In the genomic region with DNA sequence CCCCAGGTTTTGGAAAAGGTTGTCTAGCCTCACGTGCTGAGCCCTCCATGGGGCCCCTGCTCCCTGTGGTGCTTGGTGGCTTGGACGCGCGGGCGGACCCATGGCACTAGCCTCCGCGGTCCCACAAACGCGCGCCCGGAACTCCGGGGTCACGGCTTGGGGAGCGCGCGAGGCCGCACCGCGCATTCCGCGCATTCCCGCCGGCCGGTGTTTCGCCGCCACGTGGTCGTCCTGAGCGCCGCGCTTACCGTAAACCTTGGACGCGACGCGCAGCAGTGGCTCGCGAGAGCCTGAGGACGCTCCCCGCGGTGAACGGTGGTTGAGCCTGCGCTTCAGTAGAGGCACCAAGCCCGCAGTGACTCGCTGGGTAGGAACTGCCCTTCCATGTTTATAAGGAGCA, we compare ENCODE assay signal across 8 mouse cellular contexts. TPM values are rescaled to one million over a fixed set of nuclear protein-coding genes. Genes with fewer than 3 reads are reported as not detected.
A peak's percentile ranks its signal among the peaks of the same experiment; 100 is the strongest.
DNase-seq lines count a peak whose midpoint lies in the region; ATAC-seq and TF ChIP-seq lines count a peak whose summit lies in the region.

No protein-coding gene starts in this region.

- peak overlapping the region; percentile 53 for H3K9ac ChIP-seq in embryonic facial prominence, embryonic 13.5 days
- H3K9ac ChIP-seq in heart, embryonic 12.5 days, result peak overlapping the region; percentile 70
- peak overlapping the region; percentile 62 for H3K9ac ChIP-seq in kidney, embryonic 14.5 days (ENCODE audit: low read depth, low read length)
- peak overlapping the region; percentile 41 for H3K9ac ChIP-seq in liver, postnatal 0 days (replicated peaks)
- H3K9ac ChIP-seq in neural tube, embryonic 14.5 days (replicated peaks; ENCODE audit: low read depth, low read length), result peak overlapping the region; percentile 42

- DNase-seq in 3T3-L1 (ENCODE audit: low read depth, low spot score), result peak; percentile 80
- DNase-seq in WW6 (ENCODE audit: low read depth, low spot score), result peak; percentile 80
- peak; percentile 76 for DNase-seq in liver, postnatal 0 days
- peak; percentile 68 for DNase-seq in urinary bladder, adult 2 months (ENCODE audit: low spot score)

- TF ChIP-seq CTCF in liver, postnatal 0 days (IDR thresholded peaks at IDR 0.05; ENCODE audit: low read depth), result peak; percentile 42

- no peak overlapping the region; the same call in 1 of the 2 replicates for H3K27ac ChIP-seq in embryonic facial prominence, embryonic 13.5 days
- H3K27ac ChIP-seq in heart, embryonic 12.5 days (ENCODE audit: poor library complexity, severe bottlenecking), result peak overlapping the region; percentile 58
- peak overlapping the region; percentile 94 for H3K27ac ChIP-seq in kidney, embryonic 14.5 days (ENCODE audit: low read depth, low read length)
- H3K27ac ChIP-seq in liver, postnatal 0 days (ENCODE audit: low read depth), result no peak overlapping the region
- H3K27ac ChIP-seq in neural tube, embryonic 14.5 days (ENCODE audit: low read depth, low read length), result no peak overlapping the region

- no peaks in the 10 kb centered on the region for H3K36me3 ChIP-seq in embryonic facial prominence, embryonic 13.5 days
- H3K36me3 ChIP-seq in heart, embryonic 12.5 days, result no peaks in the 10 kb centered on the region
- no peaks in the 10 kb centered on the region for H3K36me3 ChIP-seq in kidney, embryonic 14.5 days (ENCODE audit: control insufficient read depth, insufficient read depth, low read length)
- H3K36me3 ChIP-seq in liver, postnatal 0 days (replicated peaks; ENCODE audit: insufficient read depth, low read length), result no peaks in the 10 kb centered on the region
- no peaks in the 10 kb centered on the region for H3K36me3 ChIP-seq in neural tube, embryonic 14.5 days (ENCODE audit: control insufficient read depth, insufficient read depth, low read length)

- H3K9me3 ChIP-seq in embryonic facial prominence, embryonic 13.5 days, result no peaks in the 10 kb centered on the region
- no peaks in the 10 kb centered on the region for H3K9me3 ChIP-seq in heart, embryonic 12.5 days (replicated peaks)
- H3K9me3 ChIP-seq in kidney, embryonic 14.5 days (ENCODE audit: control insufficient read depth, low read length), result no peaks in the 10 kb centered on the region
- H3K9me3 ChIP-seq in liver, postnatal 0 days (ENCODE audit: low read length), result no peaks in the 10 kb centered on the region
- no peaks in the 10 kb centered on the region for H3K9me3 ChIP-seq in neural tube, embryonic 14.5 days (ENCODE audit: control insufficient read depth, low read length)

- H3K4me1 ChIP-seq in embryonic facial prominence, embryonic 13.5 days, result peaks cover 49% of the 10 kb centered on the region
- H3K4me1 ChIP-seq in heart, embryonic 12.5 days (replicated peaks), result peaks cover 28% of the 10 kb centered on the region
- H3K4me1 ChIP-seq in kidney, embryonic 14.5 days (ENCODE audit: control insufficient read depth, insufficient read depth, low read length), result peaks cover 21% of the 10 kb centered on the region
- peaks cover 38% of the 10 kb centered on the region for H3K4me1 ChIP-seq in liver, postnatal 0 days (ENCODE audit: insufficient read depth)
- H3K4me1 ChIP-seq in neural tube, embryonic 14.5 days (ENCODE audit: control insufficient read depth, insufficient read depth, low read length), result peaks cover 45% of the 10 kb centered on the region

- peaks cover 16% of the 10 kb centered on the region for H3K27me3 ChIP-seq in embryonic facial prominence, embryonic 13.5 days
- H3K27me3 ChIP-seq in heart, embryonic 12.5 days (replicated peaks), result no peaks in the 10 kb centered on the region
- no peaks in the 10 kb centered on the region for H3K27me3 ChIP-seq in kidney, embryonic 14.5 days (ENCODE audit: control insufficient read depth, insufficient read depth, low read length)
- H3K27me3 ChIP-seq in liver, postnatal 0 days (ENCODE audit: insufficient read depth, low read length), result peaks cover 54% of the 10 kb centered on the region
- H3K27me3 ChIP-seq in neural tube, embryonic 14.5 days (ENCODE audit: control insufficient read depth, insufficient read depth, low read length), result peaks cover 38% of the 10 kb centered on the region

- whole genome bisulfite sequencing in embryonic facial prominence, embryonic 13.5 days, result under 1% methylated on average over 45 of the region's 45 CpGs
- WGBS in heart, embryonic 12.5 days, result under 1% methylated on average over 45 of the region's 45 CpGs
- WGBS in kidney, embryonic 14.5 days, result under 1% methylated on average over 45 of the region's 45 CpGs
- under 1% methylated on average over 42 of the region's 45 CpGs for WGBS in liver, postnatal 0 days (ENCODE audit: insufficient replicate concordance)
- WGBS in neural tube, embryonic 14.5 days, result 0% methylated on average over 45 of the region's 45 CpGs

- no peak for ATAC-seq in embryonic facial prominence, embryonic 13.5 days (ENCODE audit: insufficient number of reproducible peaks, insufficient read depth, low FRiP score, low TSS enrichment, low read depth)
- peak; percentile 40 for ATAC-seq in heart, embryonic 12.5 days (ENCODE audit: insufficient number of reproducible peaks, low FRiP score)
- peak; percentile 16; the same call in 1 of the 2 replicates for ATAC-seq in kidney, embryonic 14.5 days (ENCODE audit: low FRiP score, low TSS enrichment)
- peak; percentile 62 for ATAC-seq in liver, postnatal 0 days
- ATAC-seq in neural tube, embryonic 14.5 days (ENCODE audit: low read depth), result peak; percentile 46

- peak overlapping the region; percentile 93 for H3K4me2 ChIP-seq in embryonic facial prominence, embryonic 13.5 days
- peak overlapping the region; percentile 96 for H3K4me2 ChIP-seq in heart, embryonic 12.5 days
- peak overlapping the region; percentile 90 for H3K4me2 ChIP-seq in kidney, embryonic 14.5 days (replicated peaks; ENCODE audit: low read depth, low read length)
- H3K4me2 ChIP-seq in liver, postnatal 0 days (ENCODE audit: low read depth, low read length), result peak overlapping the region; percentile 95
- peak overlapping the region; percentile 95 for H3K4me2 ChIP-seq in neural tube, embryonic 14.5 days (ENCODE audit: low read depth, low read length)

- no peak for TF ChIP-seq EP300 in liver, postnatal 0 days (IDR thresholded peaks at IDR 0.05; ENCODE audit: low read depth)

- H3K4me3 ChIP-seq in embryonic facial prominence, embryonic 13.5 days, result peak overlapping the region; percentile 67
- peak overlapping the region; percentile 67 for H3K4me3 ChIP-seq in heart, embryonic 12.5 days
- H3K4me3 ChIP-seq in kidney, embryonic 14.5 days (ENCODE audit: low read length), result peak overlapping the region; percentile 57
- peak overlapping the region; percentile 26 for H3K4me3 ChIP-seq in liver, postnatal 0 days (ENCODE audit: low read depth, low read length)
- peak overlapping the region; percentile 32 for H3K4me3 ChIP-seq in neural tube, embryonic 14.5 days (ENCODE audit: low read depth, low read length)

RNA-seq across cellular contexts. Expression of a gene that starts 3.5 kb away (rescaled TPM):
- 127 and 136 TPM in 2 replicates for polyA plus RNA-seq in embryonic facial prominence, embryonic 13.5 days (2015; fragmentation: Nextera tagmentation; extraction: Ambion mirVana)
- polyA plus RNA-seq in heart, embryonic 12.5 days (2016; fragmentation: Nextera tagmentation; extraction: Ambion mirVana), result 81.2 and 89.9 TPM in 2 replicates
- polyA plus RNA-seq in kidney, embryonic 14.5 days (2014; fragmentation: Nextera tagmentation; extraction: Ambion mirVana), result 231 and 315 TPM in 2 replicates
- polyA plus RNA-seq in liver, postnatal 0 days (2015; fragmentation: Nextera tagmentation; extraction: Ambion mirVana), result 10.1 TPM in 2 replicates
- 12.1 and 17.9 TPM in 2 replicates for polyA plus RNA-seq in neural tube, embryonic 14.5 days (2014; fragmentation: Nextera tagmentation; extraction: Ambion mirVana)
- 79.1 and 96.1 TPM in 2 replicates for polyA plus RNA-seq in urinary bladder, adult 2 months (2012; rRNA removed)

RNA-seq across cellular contexts. Expression of a gene that starts 28.4 kb away (rescaled TPM):
- 26.2 and 27.1 TPM in 2 replicates for polyA plus RNA-seq in embryonic facial prominence, embryonic 13.5 days (2015; fragmentation: Nextera tagmentation; extraction: Ambion mirVana)
- 20.1 and 21.4 TPM in 2 replicates for polyA plus RNA-seq in heart, embryonic 12.5 days (2016; fragmentation: Nextera tagmentation; extraction: Ambion mirVana)
- 19.2 and 20.3 TPM in 2 replicates for polyA plus RNA-seq in kidney, embryonic 14.5 days (2014; fragmentation: Nextera tagmentation; extraction: Ambion mirVana)
- 6.3 and 7.0 TPM in 2 replicates for polyA plus RNA-seq in liver, postnatal 0 days (2015; fragmentation: Nextera tagmentation; extraction: Ambion mirVana)
- 22.4 and 25.8 TPM in 2 replicates for polyA plus RNA-seq in neural tube, embryonic 14.5 days (2014; fragmentation: Nextera tagmentation; extraction: Ambion mirVana)
- 48.1 and 48.3 TPM in 2 replicates for polyA plus RNA-seq in urinary bladder, adult 2 months (2012; rRNA removed)

RNA-seq across cellular contexts. Expression of a gene that starts 46.9 kb away (rescaled TPM):
- 0.80 and 1.3 TPM in 2 replicates for polyA plus RNA-seq in embryonic facial prominence, embryonic 13.5 days (2015; fragmentation: Nextera tagmentation; extraction: Ambion mirVana)
- polyA plus RNA-seq in heart, embryonic 12.5 days (2016; fragmentation: Nextera tagmentation; extraction: Ambion mirVana), result 0.10 TPM in 1 of 2 replicates, not detected in the other
- polyA plus RNA-seq in kidney, embryonic 14.5 days (2014; fragmentation: Nextera tagmentation; extraction: Ambion mirVana), result 2.2 and 2.5 TPM in 2 replicates
- not detected in 2 replicates for polyA plus RNA-seq in liver, postnatal 0 days (2015; fragmentation: Nextera tagmentation; extraction: Ambion mirVana)
- polyA plus RNA-seq in neural tube, embryonic 14.5 days (2014; fragmentation: Nextera tagmentation; extraction: Ambion mirVana), result 11.9 and 13.3 TPM in 2 replicates
- not detected in 2 replicates for polyA plus RNA-seq in urinary bladder, adult 2 months (2012; rRNA removed)

Comparison
In these comparisons a context has a peak if more than half of its experiments do, and no peak if none do; other contexts are left out.
1. H3K27ac ChIP-seq: peak in heart, embryonic 12.5 days (single experiment) and kidney, embryonic 14.5 days (single experiment); none in embryonic facial prominence, embryonic 13.5 days (single experiment), liver, postnatal 0 days (single experiment) and neural tube, embryonic 14.5 days (single experiment).
2. Peak in every context shown above with its lines, with median percentiles within 50 percentile points of each other: DNase-seq, H3K4me2 ChIP-seq, H3K4me3 ChIP-seq and H3K9ac ChIP-seq.